Mouse (Mus musculus) gonadal fat pad, adult 2 months (tissue): ENCODE data around the gene Kif17. TPM values are rescaled to one million over a fixed set of nuclear protein-coding genes. Genes with fewer than 3 reads are reported as not detected.

Experiments used
- DNase-seq: peaks from one replicate; pipeline ENCODE4 v3.0.0-alpha.2; 2012; ENCODE audit warnings: low read depth
- polyA plus RNA-seq: library from polyadenylated mRNA; depleted of rRNA; stranded (reverse); fragments of >200 nt; gene quantifications from 2 replicates; pipeline ENCODE4 v1.2.3, GENCODE M21; 2012

Gene Kif17
- polyA plus RNA-seq, 1 experiment = 6.2 TPM

DNA sequence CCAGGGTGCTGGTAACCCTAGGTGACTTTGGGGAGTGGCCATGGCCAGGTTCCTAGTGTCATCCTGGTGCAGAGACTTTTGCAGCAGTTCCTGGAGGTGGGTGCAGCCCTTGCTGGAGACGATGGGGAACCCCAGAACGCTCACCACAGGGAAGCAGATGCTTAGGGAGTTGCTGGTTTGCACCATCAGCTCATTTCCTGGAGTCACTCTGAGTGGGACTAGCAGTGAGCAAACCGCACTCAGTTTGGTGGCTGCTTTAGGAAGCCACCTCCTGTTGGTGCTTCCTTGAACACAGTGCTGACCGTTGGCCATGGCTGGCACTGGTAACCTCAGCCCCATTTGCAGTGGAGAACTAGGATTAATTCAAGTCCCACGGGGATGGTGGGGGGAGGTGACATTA is 9.2 kb downstream of the Kif17 start:
- DNase-seq = no peak

DNA sequence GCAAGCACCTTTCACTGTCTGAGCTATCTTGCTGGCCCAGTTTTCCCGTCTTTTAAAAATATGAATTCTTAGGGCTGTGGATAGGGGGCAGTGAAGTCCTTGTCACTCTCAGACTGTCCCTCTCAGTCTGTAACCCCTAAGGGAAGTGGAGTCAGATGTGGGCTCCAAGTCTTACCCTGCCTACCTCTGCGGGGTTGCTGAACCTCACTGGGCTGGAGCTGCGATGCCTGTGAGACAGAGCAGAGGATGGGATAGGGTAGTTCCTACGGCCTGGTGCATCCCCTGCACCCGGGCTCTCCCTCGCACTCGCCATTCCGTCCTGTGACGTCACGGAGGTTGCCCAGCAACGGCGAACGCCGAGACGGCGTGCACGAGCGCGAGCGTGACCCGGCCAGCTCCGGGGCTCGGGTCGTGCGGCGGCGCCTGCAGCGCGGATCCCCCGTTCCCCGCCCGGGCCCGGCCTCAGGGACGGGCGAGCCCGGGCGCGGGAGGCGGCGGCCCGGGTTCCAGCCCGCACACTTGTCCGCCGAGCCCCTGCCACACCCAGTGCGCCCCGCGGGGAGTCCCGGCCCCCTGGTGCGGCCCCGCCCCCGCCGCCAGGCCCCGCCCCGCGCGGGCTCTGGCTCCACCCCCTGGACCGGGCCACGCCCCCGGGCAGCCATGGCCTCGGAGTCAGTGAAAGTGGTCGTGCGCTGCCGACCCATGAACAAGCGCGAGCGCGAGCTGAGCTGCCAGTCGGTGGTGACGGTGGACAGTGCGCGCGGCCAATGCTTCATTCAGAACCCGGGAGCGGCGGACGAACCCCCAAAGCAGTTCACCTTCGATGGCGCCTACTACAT is 11.8 kb downstream of the Kif17 start:
- DNase-seq = no peak

DNA sequence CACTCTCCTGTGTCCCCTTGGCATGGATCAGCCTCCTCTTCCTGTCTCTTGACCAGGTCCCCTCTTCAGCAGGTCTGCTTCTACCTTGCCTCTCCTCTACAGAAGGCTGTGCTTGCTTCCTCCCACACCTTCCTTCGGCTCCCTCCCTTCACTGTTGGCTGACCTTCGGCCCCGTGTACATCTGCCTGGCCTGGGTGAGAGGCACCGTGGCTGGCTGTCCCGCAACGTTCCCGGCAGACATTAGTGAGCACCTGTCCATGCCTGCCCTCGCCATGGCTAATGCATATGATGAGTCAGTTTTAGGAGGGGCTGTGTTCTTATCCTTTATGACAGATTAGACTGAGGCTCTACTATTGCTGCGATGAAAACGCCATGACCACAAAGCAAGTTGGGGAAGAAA is 17.6 kb downstream of the Kif17 start:
- no peak for DNase-seq

GRCm38 (mm10) chr4:138272011-138272997 is 22.1 kb downstream of the Kif17 start:
- no peak for DNase-seq

GRCm38 (mm10) chr4:138278346-138278745 is 28.1 kb downstream of the Kif17 start:
- DNase-seq = no peak

GRCm38 (mm10) chr4:138282834-138283233 is 32.6 kb downstream of the Kif17 start:
- no peak for DNase-seq

- DNase-seq = no peak
Observed at GRCm38 (mm10) chr4:138286411-138286810, 36.2 kb downstream of the Kif17 start.

DNA sequence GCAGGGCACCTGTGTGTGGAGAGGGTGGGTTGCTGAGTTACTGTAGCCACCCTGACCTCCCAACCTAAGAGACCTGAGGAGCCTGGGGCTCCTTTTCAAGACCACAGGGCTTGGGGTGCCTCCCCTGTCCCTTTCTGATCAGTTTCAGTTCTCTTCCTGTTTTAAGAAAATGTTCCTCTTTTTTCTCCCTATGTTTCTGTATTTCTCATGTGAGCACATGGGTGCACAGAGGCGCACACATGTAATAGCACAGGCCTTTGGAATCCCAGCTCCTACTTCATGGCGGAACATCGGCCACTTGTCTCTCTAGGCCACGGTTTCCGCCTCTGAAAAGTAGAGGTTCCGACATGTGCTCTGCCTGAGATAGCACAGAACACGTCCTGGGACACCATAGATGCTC is 38.5 kb downstream of the Kif17 start:
- DNase-seq = no peak

DNA sequence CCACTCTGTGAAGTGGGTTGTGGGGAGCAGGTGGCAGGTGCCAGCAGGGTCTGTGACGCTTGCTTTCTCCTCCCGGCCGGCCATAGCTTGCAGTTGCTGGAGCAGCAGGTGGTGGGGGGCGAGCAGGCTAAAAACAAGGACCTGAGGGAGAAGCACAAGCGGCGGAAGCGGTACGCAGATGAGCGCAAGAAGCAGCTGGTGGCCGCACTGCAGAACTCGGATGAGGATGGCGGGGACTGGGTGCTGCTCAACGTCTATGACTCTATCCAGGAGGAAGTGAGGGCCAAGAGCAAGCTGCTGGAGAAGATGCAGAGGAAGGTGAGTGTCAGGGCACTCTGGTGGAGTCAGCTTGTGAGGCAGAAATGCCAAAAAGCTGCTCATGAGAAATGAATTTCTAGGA is 41.8 kb downstream of the Kif17 start:
- no peak for DNase-seq

- no peak for DNase-seq
Observed at GRCm38 (mm10) chr4:138293261-138293948, 43.2 kb downstream of the Kif17 start.

GRCm38 (mm10) chr4:138293949-138294550 is 43.8 kb downstream of the Kif17 start:
- no peak for DNase-seq

GRCm38 (mm10) chr4:138301271-138301780 is 51.1 kb downstream of the Kif17 start:
- no peak for DNase-seq

GRCm38 (mm10) chr4:138303011-138303410 is 52.8 kb downstream of the Kif17 start:
- DNase-seq = no peak

- DNase-seq = no peak
Observed at GRCm38 (mm10) chr4:138303742-138304141, 53.5 kb downstream of the Kif17 start.

- peak; percentile 85 for DNase-seq
Observed at GRCm38 (mm10) chr4:138304340-138305104, 54.3 kb downstream of the Kif17 start, which contains the start of gene Ddost. Gene Ddost, plus strand, starts transcription at chr4:138304730.

DNA sequence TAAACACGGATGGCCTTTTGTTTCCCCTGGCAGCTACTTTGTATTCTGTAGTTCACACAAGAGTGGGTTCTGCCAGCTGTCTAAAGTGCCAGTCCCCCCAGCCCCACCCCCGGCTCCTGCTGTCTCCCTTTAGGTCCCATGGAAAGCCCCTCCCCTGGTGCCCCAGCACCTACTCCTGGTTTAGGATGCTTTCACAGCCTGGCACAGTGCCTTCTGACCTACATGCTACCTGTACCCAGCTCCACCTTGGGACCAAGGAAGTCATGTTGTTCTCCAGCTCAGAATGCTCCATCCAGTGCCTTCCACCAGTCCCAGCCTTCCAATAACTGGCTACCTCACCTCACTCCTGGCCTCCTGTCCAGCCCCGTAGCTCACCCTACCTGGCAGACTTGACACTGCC is 56.8 kb downstream of the Kif17 start:
- DNase-seq = no peak

- DNase-seq = no peak
Observed at GRCm38 (mm10) chr4:138307739-138308138, 57.5 kb downstream of the Kif17 start.

DNA sequence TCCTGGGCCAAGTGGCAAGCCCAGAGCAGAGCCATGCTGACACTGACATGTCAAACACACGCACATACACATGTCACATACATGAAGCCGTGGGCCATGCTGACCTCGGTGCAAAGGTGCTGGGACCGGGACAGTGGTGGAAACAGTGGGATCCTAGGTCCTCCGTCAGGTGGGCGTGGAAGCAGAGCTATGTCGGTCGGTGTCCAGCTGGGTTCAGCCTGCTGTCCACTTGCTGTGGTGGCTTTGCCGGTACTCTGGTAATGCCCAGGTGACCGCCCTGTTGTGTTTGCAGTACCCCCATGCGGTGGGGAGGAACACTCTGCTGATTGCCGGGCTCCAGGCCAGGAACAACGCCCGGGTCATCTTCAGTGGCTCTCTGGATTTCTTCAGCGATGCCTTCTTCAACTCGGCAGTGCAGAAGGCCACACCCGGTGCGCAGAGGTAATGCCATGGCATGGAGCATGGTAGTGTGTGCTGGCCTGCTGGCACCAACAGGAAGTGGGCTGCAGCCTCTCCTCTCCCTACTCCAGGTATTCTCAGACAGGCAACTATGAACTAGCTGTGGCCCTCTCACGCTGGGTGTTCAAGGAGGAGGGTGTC is 60.2 kb downstream of the Kif17 start:
- no peak for DNase-seq

DNA sequence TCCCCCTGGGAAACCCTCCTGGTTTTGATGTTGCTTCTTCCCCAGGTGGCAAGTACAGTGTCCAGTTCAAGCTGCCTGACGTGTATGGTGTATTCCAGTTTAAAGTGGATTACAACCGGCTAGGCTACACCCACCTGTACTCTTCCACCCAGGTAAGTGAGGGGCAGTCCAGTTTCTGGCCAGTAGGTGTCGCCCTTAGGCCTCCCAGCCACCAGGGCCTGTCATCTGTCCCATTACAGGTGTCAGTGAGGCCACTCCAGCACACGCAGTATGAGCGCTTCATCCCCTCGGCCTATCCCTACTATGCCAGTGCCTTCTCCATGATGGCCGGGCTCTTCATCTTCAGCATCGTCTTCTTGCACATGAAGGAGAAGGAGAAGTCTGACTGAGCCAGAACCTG is 61.4 kb downstream of the Kif17 start:
- no peak for DNase-seq

DNA sequence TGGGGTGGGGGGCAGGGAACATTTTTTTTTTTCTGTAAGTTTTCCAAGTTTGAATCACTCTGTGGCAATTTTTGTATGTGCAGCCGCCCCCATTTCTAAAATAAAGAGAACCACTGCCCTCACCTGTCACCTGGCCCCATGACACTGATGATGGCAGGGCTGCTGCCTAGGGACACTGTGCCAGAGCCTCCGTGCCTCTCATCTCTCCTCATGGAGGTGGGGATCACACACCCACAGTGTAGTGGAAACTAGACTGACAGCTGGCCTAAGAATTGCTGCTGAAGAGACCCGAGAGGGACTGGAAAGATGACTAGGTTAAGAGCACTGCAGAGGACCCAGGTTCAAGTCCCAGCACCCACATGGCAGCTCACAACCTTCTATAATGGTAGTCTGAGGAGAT is 61.9 kb downstream of the Kif17 start:
- no peak for DNase-seq
